18 mouse cellular contexts compared by ENCODE assay signal in the genomic region with DNA sequence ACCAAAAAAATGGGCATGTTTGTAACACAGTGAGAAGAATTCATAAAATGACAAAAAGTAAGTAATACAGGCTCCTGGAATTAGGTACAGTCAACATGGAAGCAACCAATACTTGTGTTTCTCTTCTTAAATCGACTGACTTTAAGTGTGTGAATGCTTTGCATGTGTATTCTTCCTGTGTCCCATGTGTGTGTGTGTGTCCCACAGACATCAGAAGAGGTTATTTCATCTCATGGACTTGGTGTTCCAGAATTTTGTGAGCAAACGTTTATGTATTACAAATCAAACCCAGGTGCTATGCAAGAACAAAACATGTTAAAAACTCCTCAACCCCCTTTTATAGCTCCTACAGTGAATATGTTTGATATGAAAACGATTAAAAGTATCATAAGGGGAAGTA. TPM values are rescaled to one million over a fixed set of nuclear protein-coding genes. Genes with fewer than 3 reads are reported as not detected.
"Had no signal": no experiment of that assay in that cellular context is flagged by ENCODE, and none has a peak within 500 bp of the region (broad histone marks: within the 10 kb centered on the region; RNA-seq: fewer than 3 reads in every experiment).

No protein-coding gene starts in this region.

RNA-seq across cellular contexts. Expression of a gene that starts 24.8 kb away (rescaled TPM):
- total RNA-seq: granulocyte monocyte progenitor cell, adult 5-6 weeks; heart, postnatal 4 days; layer of hippocampus, postnatal 10 days had no signal
- polyA plus RNA-seq: heart, embryonic 11.5 days; heart, embryonic 13.5 days; heart, embryonic 15.5 days; heart, postnatal 0 days; hindbrain, embryonic 14.5 days; hindbrain, embryonic 16.5 days; inflammation-experienced regulatory T-cells, adult 6 months; intestine, postnatal 0 days; kidney, postnatal 0 days; limb, embryonic 10.5 days; limb, embryonic 12.5 days; limb, embryonic 14.5 days; liver, embryonic 11.5 days; liver, embryonic 13.5 days; liver, embryonic 15.5 days had no signal
